Mouse (Mus musculus) adrenal gland, adult (tissue): ENCODE measurements at regions not wholly inside any gene's neighbourhood (a gene's known extent, or its start where the extent isn't known, plus 50 kb on each side); places are given as distances from the start of the nearest gene placed in this dataset.

ENCODE experiments used
- DNase-seq, 2 experiments: peaks; one replicate each; pipeline ENCODE4 v3.0.0; 2022 to 2023; ENCODE audit warnings: low spot score in 1 of 2; ENCODE audit not compliant: inconsistent age in 2 of 2

DNA sequence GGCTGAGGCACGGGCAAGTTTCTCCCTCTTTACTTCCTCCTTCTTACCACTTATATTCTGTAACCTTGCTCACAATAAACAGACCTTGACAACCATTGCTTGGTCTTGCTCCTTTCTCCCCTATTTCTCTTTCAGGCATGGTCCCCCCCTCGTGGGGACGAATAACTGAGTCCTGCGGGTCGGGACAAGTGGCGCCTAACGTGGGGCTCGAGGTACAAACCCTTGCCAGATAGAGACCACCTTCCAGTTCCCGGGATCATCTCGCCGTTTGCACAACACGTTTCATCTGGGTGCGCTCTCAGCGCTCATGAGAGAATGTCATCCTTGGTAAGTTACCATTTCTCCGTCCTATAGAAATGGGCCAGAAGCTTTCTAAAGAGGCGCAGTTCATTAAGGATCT, 79.6 kb upstream of the Foxn3 start:
- DNase-seq, result no peak

DNA sequence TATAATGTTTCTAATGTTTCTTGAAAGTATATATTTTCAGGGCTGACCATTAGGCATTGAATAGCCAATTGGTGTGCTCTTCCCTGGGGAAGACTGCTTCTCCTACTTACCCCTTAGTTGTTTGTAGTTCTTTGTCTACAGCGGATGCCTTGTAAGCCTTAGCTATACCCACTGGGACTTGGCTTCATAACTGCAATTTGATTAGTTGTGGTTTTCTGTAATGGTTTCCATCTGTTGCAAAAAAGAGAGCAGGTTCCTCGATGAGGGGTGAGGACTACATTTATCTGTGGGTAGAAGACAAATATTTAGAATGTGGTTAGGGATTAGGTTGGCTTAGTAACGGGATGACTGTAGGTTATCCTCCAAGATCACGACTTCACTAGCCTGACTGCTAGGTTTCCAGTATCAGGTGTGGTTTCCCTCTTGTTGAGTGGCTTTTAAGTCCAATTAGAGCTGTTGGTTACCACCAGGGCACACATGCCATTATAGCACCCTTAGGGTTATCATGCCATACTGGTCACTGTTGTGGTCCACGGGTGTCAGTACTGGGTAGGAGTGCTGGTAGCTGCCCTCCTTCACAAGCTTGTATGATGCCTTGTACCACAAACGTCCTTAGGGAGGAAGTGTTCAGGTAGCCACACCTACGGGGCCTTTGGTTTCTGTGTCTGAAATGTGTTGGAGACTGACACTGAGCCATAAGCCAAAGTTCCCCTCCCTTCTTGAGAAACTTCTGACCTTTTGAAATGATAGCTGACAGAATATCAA, 78.9 kb upstream of the Foxn3 start:
- DNase-seq, result no peak

DNA sequence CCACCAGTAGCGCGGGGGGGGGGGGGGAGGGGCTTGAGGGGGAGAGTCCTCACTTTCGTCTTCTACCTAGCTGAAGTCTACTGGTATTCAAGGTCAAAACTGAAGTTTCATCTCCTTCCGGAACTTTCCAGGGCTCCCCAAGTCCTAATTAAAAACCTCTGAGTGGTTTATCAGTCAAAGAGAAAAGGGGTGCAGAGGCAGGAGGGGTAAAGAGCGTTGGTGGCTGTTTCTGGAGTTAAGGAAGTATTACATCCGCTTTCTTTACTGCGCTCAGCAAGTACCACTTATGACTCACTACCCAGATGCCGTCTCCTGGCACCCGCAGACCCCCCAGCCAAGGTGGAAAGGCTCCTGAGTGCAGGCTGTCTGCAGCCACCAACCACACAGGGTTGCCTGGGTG, 77.9 kb upstream of the Foxn3 start:
- peak in 1 of 2 experiments; percentile 46 for DNase-seq

DNA sequence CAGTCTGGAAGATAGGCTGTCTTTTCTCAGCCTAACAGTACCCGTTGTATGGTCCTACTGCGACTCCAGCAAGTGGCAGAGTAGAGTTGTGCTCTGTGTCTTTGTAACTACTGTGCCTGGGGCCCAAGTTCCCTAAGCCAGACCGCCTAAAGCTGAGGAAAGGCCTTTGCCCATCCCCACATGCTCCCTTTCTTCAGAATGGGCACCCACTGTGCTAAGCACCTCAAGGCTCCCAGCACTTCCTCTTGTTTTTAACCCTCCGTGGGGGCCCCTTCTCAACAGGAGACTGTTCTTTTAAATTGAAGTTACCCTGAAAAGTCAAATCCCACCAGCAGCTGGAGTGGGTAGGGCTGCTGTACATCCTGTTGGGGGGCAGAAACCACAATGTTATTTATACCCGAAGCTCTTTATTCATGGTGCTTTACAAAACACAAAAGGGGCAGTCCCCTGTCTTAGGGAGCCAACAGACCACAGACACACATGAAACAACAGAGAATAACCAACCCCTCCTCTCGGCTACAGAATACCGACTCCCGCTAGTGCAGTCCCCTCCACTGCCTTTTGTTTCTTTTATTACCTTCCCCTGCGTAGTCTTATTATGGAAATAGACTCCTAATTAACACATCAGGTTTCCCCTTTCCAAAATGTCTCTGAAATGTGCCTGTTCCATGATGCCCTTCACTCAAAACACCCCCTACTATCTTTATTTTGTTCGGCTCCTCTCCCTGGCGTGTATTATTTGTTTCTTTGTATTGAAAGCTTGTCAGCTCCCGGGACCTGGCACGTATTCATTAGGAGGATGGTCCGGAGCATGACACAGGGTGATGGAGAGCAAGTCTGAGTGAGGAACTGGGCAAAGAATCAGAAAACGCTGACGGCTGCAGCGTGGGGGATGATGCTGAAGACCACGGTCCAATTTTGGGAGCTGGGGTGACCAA, 77.1 kb upstream of the Foxn3 start:
- peak in 1 of 2 experiments; percentile 45 for DNase-seq

DNA sequence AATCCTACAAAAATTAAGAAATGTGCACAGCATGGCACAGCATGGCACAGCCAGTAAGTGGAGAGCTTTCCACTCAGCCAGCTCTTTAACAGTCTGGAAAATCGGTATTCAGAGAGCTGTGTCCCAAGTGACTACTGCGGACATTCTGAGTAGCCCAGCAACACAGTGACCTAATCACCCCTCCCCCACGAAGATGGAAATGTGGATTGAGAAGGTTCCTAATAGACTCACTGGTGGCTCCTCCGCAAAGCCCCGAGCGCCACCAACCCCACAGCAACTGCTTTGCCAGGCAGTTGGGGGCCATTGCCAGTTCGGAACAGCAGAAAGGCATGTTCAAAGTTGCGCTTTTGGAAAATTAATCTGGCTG, 76.4 kb upstream of the Foxn3 start:
- peak in 1 of 2 experiments; percentile 30 for DNase-seq

DNA sequence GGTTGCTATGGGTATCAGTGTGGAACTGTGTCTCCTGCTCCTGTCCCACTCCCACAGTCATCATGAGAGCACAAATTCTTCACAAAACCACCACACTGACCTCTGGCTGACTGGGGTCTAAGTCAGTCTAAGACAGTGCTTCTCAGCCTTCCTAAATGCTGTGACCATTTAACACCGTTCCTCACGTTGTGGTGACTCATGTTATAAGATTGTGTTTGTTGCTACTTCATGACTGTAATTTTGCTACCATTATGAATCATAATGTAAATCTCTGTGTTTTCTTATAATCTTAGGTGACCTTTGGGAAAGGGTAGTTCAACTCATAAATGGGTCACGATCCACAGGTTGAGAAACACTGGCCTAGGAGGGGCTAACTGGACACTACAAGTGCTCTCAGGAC, 75.7 kb upstream of the Foxn3 start:
- no peak for DNase-seq

DNA sequence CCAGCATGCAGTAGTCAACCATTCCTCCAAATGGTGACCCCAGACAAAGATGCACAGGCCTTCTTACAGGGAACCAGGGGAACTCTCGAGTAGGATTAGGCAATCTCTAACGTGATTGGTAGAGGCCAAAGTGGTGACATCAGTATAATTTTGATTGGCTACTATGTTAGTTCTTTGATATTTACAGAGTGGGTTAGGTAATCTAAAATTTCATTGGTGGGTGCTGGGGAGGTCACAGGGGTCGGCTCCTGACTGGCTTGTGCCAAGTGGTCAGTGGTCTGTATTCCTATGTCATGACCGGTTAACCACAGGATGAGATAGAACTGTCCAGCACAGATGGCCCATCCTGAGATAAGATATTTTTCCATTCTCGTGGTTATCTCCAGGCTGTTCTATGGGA, 74.6 kb upstream of the Foxn3 start:
- DNase-seq, result no peak

DNA sequence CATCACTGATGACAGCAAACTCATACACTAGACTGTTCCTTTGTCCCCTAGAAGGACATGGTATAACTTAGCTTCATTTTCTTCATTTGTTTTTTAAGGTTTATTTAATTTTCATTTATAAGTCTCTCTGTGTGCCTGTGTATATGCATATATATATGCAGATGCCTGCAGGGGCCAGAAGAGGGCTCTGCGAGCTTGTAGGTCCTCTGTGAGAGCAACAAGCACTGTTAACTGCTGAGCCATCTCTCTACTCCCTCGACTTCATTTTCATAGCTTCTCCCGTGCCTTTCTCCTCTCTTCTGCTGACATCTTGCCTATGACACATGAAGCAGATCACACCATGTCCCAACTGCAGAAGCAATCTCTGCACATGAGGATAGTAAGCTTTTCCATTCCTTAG, 72.9 kb upstream of the Foxn3 start:
- no peak for DNase-seq

DNA sequence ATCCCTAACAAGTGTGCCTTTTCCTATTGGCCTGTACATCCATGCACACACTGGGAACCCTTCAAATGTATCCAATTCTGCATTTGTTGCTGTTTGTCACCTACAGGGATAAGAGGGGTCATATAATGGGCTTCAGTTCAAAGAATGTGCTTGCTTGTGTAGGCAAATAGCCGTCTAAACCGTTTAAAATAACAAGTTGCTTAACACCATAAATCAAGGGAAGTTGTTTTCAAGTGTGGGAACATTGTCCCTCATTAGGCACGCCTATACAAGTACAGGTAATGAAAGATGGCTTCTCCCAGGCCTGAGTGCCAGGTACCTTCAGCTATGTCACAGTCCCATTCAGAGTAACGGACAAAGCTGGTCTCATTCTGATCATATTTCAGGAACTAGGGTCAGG, 72.0 kb upstream of the Foxn3 start:
- no peak for DNase-seq

DNA sequence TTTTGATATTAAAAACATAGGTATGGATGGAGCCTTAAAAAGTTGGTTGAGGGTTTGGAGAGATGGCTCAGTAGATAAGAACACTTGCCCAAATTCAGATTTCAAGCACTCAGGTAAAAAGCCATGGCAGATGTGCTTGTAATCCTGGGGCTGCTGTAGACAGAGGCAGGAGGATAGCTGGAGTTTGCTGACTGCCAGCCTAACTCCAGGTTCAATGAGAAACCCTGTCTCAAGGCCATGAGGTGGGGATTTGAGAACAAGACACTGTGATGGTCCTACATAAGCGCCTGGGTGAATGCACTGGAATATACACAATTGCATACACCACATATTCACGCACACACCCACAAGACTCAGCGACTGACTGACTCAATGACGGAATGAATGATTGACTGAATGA, 71.3 kb upstream of the Foxn3 start:
- DNase-seq, result no peak

DNA sequence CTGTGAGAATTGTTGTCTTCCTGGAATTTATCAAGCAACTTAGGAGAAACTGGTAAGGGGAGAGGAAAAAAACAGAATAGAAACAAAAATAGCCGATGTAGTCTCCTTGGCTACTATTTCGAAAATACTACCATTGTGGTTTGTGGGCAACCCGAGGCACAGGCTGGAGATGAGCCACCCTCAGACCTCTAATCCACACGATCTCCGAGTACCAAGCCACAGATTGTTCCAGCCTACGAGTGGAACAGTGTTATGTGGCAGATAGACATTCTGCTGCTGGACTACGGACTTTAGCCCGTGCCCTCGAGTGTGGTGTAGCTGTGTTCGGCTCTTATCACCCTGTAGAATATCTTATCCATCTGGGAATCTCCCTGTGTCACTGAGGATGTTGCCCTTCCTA, 70.3 kb upstream of the Foxn3 start:
- no peak for DNase-seq

DNA sequence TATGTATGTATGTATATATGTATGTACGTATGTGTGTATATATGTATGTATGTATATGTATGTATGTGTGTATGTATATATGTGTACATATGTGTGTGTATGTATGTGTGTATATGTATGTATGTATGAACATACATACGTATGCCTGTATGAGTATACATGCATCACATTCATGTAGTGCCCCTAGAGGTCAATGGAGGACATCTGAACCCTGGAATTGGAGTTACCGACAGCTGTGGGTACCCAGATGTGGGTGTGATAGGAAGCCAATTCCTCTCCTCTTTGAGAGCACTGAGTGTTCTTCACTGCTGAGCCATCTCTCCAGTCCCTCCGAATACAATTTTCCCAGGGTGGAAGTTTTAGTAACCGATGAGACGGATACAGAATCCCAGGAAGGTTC, 69.6 kb upstream of the Foxn3 start:
- DNase-seq, result no peak

DNA sequence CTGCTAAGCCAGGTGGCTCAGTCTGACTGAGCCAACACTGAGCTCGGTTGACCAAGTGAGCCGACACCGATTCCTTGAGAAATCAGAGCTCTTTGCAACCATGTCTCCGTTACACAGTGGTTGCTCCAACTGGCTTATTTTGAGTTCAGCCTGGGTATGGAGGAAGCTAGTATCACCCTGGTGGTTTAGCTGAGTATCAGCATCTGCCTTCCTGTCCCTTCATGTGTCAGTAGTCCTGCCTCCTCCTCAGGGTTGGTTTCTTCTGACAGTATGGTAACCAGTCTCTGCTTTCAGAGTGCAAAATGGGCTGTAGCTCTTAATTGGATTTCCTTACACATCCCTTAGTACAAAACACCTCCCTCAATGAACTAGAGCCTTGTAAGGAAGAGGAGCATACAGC, 66.2 kb upstream of the Foxn3 start:
- DNase-seq, result no peak

DNA sequence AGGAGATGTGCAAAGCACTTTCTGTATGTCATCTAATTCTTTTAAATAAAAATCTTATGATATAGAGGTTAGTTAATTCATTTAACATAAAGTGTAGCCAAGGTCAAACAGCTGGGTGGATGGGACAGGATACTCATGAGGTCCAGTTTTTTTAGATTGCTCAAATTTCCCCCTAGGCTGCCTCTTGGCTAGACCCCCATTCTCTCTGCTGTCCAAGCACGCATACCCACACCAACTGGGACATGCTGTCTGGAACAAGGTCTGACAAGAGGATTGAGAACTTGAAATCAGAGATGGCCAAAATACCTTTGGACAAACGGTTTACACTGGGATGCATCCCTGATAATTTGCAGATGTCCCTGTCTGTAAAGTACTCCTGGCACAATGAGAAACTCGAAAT, 65.0 kb upstream of the Foxn3 start:
- peak in 1 of 2 experiments; percentile 38 for DNase-seq

DNA sequence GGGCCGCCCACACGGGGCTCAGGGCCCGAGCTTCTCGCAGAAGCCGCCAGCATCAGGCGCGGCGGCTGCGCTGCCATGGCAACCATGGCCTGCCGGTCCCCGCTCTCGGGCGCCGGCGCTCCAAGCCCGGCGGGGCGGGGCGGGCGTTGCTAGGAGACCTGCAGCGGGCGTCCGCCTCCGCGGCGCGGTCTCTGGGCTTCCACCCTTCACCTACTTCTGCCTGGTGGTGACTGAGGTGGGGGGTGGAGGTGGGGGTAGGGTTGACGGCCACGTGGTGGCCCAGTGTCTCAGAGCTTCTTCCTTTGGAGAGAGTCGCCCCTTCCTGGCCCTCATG, 64.5 kb upstream of the Foxn3 start:
- peak; percentile 92 to 96 for DNase-seq

DNA sequence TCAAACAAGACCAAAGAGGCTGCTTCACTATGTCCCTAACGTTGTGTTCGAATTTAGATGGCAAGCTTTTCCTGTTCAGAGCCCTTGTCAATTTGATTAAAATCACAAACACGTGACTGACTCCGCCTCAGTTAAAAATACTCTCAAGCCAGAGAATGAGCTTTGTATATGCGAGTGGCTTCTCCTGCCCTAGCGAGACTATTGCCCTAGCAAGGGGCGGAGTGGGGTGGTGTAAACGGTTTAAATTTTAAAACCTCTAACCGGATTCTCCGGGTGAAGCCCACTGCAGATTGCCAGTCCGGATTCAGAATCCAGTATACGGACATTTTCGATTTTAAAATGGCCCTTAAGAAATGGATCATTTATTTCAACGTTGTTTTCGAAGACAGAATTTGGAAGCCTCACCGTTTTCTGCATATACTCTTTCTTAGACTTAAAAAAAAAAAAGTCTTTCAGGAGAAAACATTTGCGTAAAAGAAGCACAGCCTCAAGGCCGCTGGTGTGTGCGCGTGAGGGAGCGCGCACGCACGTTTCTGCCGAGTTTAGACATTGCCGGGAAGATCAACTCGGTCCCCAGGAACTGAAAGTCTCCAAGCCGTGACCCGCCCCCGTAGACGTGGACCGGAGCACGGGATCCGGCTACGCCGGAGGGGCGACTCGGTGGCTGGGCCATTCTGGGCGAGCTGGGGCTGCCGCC, 64.0 kb upstream of the Foxn3 start:
- peak; percentile 26 to 68 for DNase-seq

DNA sequence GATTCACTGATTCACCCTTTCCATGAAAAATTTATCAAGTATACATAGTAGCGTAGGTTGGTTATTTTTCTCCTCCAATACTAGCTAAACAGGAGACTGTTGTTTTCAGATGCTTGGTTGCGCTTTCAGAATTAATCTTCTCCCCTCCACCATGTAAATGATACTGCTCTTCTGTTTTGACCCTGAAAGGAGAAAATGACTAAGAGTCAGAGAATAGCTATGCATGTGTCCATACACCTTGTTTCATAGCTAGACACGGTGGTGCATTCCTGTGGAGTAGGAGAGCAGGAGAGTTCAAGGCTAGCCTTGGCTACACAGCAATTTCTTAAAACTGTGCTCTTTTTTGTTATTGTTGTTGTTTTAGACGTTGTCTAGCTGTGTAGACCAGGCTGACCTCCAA, 62.8 kb upstream of the Foxn3 start:
- no peak for DNase-seq

DNA sequence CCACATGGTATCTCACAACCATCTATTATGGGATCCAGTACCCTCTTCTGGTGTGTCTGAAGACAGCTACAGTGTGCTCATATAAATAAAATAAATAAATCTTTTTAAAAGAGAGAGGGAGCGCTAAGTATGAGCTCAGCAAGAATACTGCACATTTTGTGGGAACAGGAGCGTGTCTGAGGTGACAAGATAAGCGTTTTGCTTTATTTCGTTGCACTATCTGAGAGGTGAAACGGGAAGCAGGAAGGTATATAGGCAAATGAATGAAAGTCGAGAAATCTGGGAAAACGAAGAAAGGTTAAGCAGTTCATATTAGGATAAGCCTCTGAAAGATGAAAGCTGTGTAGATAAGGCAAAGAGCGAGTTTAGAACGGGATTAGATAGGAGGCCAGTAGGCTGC, 61.7 kb upstream of the Foxn3 start:
- no peak for DNase-seq

DNA sequence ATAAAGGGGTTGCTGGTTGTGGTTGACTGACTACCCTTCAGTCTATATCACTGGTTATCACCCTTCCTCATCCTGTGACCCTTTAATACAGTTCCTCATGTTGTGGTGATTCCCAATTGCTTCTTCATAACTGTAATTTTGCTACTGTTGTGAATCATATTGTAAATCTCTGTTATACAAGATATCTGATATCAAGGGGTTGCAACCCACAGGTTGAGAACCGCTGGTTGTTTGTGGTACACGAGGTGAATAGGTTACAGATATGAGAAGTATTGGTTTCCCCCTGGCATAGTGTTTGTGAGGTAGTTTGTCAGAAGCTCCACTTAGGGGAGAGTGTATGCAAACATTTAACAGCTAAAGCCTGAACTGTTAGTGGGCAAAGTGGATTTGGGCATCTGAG, 58.9 kb upstream of the Foxn3 start:
- no peak for DNase-seq

DNA sequence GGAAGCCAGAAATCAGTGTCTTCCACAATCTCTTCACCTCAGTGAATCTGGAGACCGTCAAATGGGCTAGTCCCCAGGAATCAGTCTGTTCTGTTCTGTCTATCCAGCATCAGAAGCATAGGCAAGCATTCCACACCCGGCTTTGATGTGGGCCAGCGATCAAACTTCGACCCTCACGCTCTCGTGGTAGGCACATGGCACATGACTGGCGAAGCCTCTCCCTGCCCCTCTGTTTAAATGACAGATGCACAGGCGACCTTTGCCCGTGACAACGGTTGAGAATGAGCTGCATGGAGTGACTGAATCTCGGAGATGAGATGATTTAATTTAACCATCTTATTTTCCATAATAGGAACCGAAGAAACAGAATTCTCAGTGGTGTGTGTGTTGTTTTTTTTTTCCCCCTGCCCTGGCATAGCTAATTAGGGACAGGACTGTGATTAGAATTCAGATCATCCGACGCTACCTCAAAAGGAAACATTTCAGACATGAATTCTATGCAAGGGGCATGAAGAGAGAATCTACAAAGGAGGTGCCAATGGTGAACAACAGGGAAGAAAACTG, 53.9 kb upstream of the Foxn3 start:
- DNase-seq, result no peak

DNA sequence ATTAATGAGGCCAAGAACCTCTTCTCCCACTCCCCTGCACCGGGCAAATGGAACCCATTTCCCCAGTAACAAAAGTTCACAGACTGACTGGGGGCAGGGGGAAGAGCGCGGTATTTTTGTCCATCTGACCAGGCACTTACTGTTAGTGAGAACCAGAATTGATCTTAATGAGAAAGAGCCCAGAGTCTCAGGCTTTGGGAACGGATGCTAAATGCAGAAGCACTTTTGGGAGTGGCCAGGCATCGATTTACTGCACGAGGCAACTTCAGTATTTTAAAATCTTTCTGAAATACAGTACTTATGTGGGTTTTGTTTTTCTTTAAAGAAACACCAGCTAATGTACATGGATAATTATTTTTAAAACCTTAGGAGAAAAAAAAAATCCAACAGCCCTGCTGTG, 51.0 kb upstream of the Foxn3 start:
- DNase-seq, result no peak
